Mouse (Mus musculus) heart, embryonic 10.5 days (tissue): Measurements from ENCODE around the gene Hnrnpa2b1. TPM values are rescaled to one million over a fixed set of nuclear protein-coding genes. Genes with fewer than 3 reads are reported as not detected.

Source experiments
- DNase-seq: peaks from one replicate; pipeline ENCODE4 v3.0.0-alpha.2; 2017; ENCODE audit warnings: low spot score
- H3K27ac ChIP-seq: fragments of 300-500 bp; sonication (generic); 2 replicates; pipeline ENCODE4 v1.5.1; 2016; ENCODE audit warnings: mild to moderate bottlenecking
- H3K27me3 ChIP-seq: fragments of 300-500 bp; sonication (generic); 2 replicates; pipeline ENCODE4 v1.6.1; 2016; ENCODE audit warnings: mild to moderate bottlenecking; ENCODE audit not compliant: poor library complexity, insufficient read depth, severe bottlenecking
- H3K36me3 ChIP-seq: fragments of 300-500 bp; sonication (generic); 2 replicates; pipeline ENCODE4 v1.6.1; 2016; ENCODE audit warnings: mild to moderate bottlenecking, moderate library complexity
- H3K4me1 ChIP-seq: fragments of 300-500 bp; sonication (generic); 2 replicates; pipeline ENCODE4 v1.6.1; 2016; ENCODE audit warnings: mild to moderate bottlenecking
- H3K4me3 ChIP-seq: fragments of 300-500 bp; sonication (generic); 2 replicates; pipeline ENCODE4 v1.5.1; 2016; ENCODE audit warnings: mild to moderate bottlenecking, moderate library complexity
- H3K9me3 ChIP-seq: fragments of 300-500 bp; sonication (generic); 2 replicates; pipeline ENCODE4 v1.6.1; 2016; ENCODE audit warnings: mild to moderate bottlenecking, moderate library complexity
- WGBS: fragments of 180-500 bp; shearing (Covaris S2); methylation state at CpG from one replicate; pipeline ENCODE4 v1.1.7; 2016; 5-methylcytosine and 5-hydroxymethylcytosine counted together
- polyA plus RNA-seq: library from polyadenylated mRNA; unstranded; fragments of >200 nt; fragmentation: Nextera tagmentation; extraction: Ambion mirVana; gene quantifications from 2 replicates; pipeline ENCODE4 v1.2.1, GENCODE M21; 2016

Hnrnpa2b1 gene
- polyA plus RNA-seq, 1 experiment from 2014 or later = 1,445 TPM

- Histone ChIP-seq H3K27ac (no peak overlapping the region), H3K27me3 (no peaks in the 10 kb centered on the region; the same call in 1 of the 2 replicates), H3K4me3 (no peak overlapping the region), H3K9me3 (no peaks in the 10 kb centered on the region), H3K4me1 (peaks cover 3% of the 10 kb centered on the region; the same call in 1 of the 2 replicates), H3K36me3 (no peaks in the 10 kb centered on the region)
- WGBS = 86% methylated on average over 2 of the region's 2 CpGs
- no peak for DNase-seq
Measured at GRCm38 (mm10) chr6:51424537-51424936, 45.2 kb downstream of the Hnrnpa2b1 start.

- H3K27me3 ChIP-seq = no peaks in the 10 kb centered on the region; the same call in 1 of the 2 replicates
- H3K36me3 ChIP-seq = no peaks in the 10 kb centered on the region
- WGBS = 41% methylated on average over 11 of the region's 11 CpGs
- peaks cover 3% of the 10 kb centered on the region; the same call in 1 of the 2 replicates for H3K4me1 ChIP-seq
- H3K9me3 ChIP-seq = no peaks in the 10 kb centered on the region
- DNase-seq = no peak
- no peak overlapping the region for H3K4me3 ChIP-seq
- H3K27ac ChIP-seq = no peak overlapping the region
Measured at GRCm38 (mm10) chr6:51423466-51424122, 46.1 kb downstream of the Hnrnpa2b1 start.

GRCm38 (mm10) chr6:51417306-51417936, 52.3 kb downstream of the Hnrnpa2b1 start:
- Histone ChIP-seq H3K27me3 (0 out of 2 replicates have a peak, but pooled peaks cover 4% of the 10 kb centered on the region), H3K4me3 (no peak overlapping the region), H3K27ac (no peak overlapping the region), H3K4me1 (no peaks in the 10 kb centered on the region), H3K36me3 (no peaks in the 10 kb centered on the region), H3K9me3 (no peaks in the 10 kb centered on the region)
- DNase-seq = no peak
- WGBS = 81% methylated on average over 4 of the region's 4 CpGs

DNA sequence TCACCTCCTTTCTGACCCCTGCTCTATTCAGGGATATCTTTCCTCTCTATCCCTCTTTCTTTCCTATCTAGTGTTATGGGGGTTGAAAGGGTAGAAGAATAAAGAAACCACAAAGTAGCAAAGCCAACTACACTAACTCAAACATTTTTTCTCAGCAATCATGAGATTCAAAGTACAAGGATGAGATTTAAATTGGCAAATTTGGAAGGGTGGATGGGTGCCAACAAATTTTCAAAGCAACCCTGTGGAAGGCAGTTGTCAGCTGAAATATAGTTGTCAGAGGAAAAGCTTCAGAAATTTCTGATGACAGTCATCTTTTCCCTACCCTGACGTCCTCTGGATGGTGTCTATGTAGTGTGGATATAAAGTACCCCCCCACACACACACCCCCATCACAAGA, 53.3 kb downstream of the Hnrnpa2b1 start:
- no peaks in the 10 kb centered on the region for H3K36me3 ChIP-seq
- no peak overlapping the region for H3K27ac ChIP-seq
- no peaks in the 10 kb centered on the region for H3K4me1 ChIP-seq
- 67% methylated on average over 1 of the region's 1 CpGs for WGBS
- H3K27me3 ChIP-seq = 0 out of 2 replicates have a peak, but pooled peaks cover 4% of the 10 kb centered on the region
- H3K9me3 ChIP-seq = no peaks in the 10 kb centered on the region
- DNase-seq = no peak
- H3K4me3 ChIP-seq = no peak overlapping the region

Other genes starting within 250 kb of the Hnrnpa2b1 start
- 2.0 and 2.9 TPM in 2 replicates for gene Nfe2l3, start 37.2 kb downstream of the Hnrnpa2b1 start, polyA plus RNA-seq
- gene Cbx3, start 466 bp upstream of the Hnrnpa2b1 start, polyA plus RNA-seq = 382 and 501 TPM in 2 replicates
- gene Snx10, start 54.0 kb upstream of the Hnrnpa2b1 start, polyA plus RNA-seq = 24.5 and 24.8 TPM in 2 replicates